Mouse (Mus musculus): ENCODE measurements at regions not wholly inside any gene's neighbourhood (a gene's known extent, or its start where the extent isn't known, plus 50 kb on each side); places are given as distances from the start of the nearest gene placed in this dataset.
"Not testable (repeated sequence)": the region's sequence is repeated elsewhere in the genome, so short reads cannot be mapped to it uniquely, and the experiment has no call there.

GRCm38 (mm10) chr16:76521142-76521541, 147.5 kb upstream of the Nrip1 start:
- DNase-seq (ENCODE audit: low spot score in 2 of 2), result no peak

GRCm38 (mm10) chr16:76520643-76520993, 147.0 kb upstream of the Nrip1 start:
- DNase-seq (ENCODE audit: low spot score in 2 of 2), result no peak

GRCm38 (mm10) chr16:76519911-76520642, 146.4 kb upstream of the Nrip1 start:
- no peak for DNase-seq (ENCODE audit: low spot score in 2 of 2)

- no peak for DNase-seq (ENCODE audit: low spot score in 2 of 2)
These were observed 137.2 kb upstream of the Nrip1 start for GRCm38 (mm10) chr16:76510861-76511260.

GRCm38 (mm10) chr16:76509109-76509650, 135.6 kb upstream of the Nrip1 start:
- no peak for DNase-seq (ENCODE audit: low spot score in 2 of 2)

GRCm38 (mm10) chr16:76507191-76507746, 133.6 kb upstream of the Nrip1 start:
- DNase-seq (ENCODE audit: low spot score in 2 of 2), result no peak

GRCm38 (mm10) chr16:76506240-76506639, 132.6 kb upstream of the Nrip1 start:
- DNase-seq (ENCODE audit: low spot score in 2 of 2), result no peak

- no peak for DNase-seq (ENCODE audit: low spot score in 2 of 2)
These were observed 126.2 kb upstream of the Nrip1 start for GRCm38 (mm10) chr16:76499686-76500400.

GRCm38 (mm10) chr16:76498233-76498632, 124.6 kb upstream of the Nrip1 start:
- DNase-seq (ENCODE audit: low spot score in 2 of 2), result no peak

GRCm38 (mm10) chr16:76497041-76497808, 123.6 kb upstream of the Nrip1 start:
- no peak for DNase-seq (ENCODE audit: low spot score in 2 of 2)

GRCm38 (mm10) chr16:76483419-76483818, 109.8 kb upstream of the Nrip1 start:
- DNase-seq (ENCODE audit: low spot score in 2 of 2), result no peak

- no peak for DNase-seq (ENCODE audit: low spot score in 2 of 2)
These were observed 108.3 kb upstream of the Nrip1 start for GRCm38 (mm10) chr16:76481966-76482365.

GRCm38 (mm10) chr16:76477474-76477873, 103.8 kb upstream of the Nrip1 start:
- no peak for DNase-seq (ENCODE audit: low spot score in 2 of 2)

- DNase-seq (ENCODE audit: low spot score in 2 of 2), result no peak
These were observed 100.9 kb upstream of the Nrip1 start for GRCm38 (mm10) chr16:76474481-76474880.

GRCm38 (mm10) chr16:76472386-76472785, 98.8 kb upstream of the Nrip1 start:
- no peak for DNase-seq (ENCODE audit: low spot score in 2 of 2)

- no peak for DNase-seq (ENCODE audit: low spot score in 2 of 2)
These were observed 97.5 kb upstream of the Nrip1 start for GRCm38 (mm10) chr16:76471081-76471480.

- no peak for DNase-seq (ENCODE audit: low spot score in 2 of 2)
These were observed 85.9 kb upstream of the Nrip1 start for GRCm38 (mm10) chr16:76459521-76459920.

GRCm38 (mm10) chr16:76456300-76456599, 82.6 kb upstream of the Nrip1 start:
- not testable (repeated sequence) for DNase-seq (ENCODE audit: low spot score in 2 of 2)

GRCm38 (mm10) chr16:76455499-76456299, 82.1 kb upstream of the Nrip1 start:
- DNase-seq (ENCODE audit: low spot score in 2 of 2), result no peak

- DNase-seq (ENCODE audit: low spot score in 2 of 2), result no peak
These were observed 81.3 kb upstream of the Nrip1 start for GRCm38 (mm10) chr16:76454741-76455465.

Data from cerebellum, postnatal 4 days (tissue).